Mouse (Mus musculus) adrenal gland, postnatal 4 days (tissue): ENCODE measurements around the gene Bmf. TPM values are rescaled to one million over a fixed set of nuclear protein-coding genes. Genes with fewer than 3 reads are reported as not detected.

ENCODE experiments used
- DNase-seq, 2 experiments: peaks; one replicate each; pipeline ENCODE4 v3.0.0; 2021 to 2022; ENCODE audit warnings: low spot score in 2 of 2, mixed read lengths in 2 of 2
- total RNA-seq, 2 experiments: library from RNA; stranded (reverse); gene quantifications; 2 replicates each; pipeline ENCODE4 v1.2.3; 2021

Bmf gene
- total RNA-seq, 2 experiments from 2014 or later = 30.9 to 35.7 TPM

DNA sequence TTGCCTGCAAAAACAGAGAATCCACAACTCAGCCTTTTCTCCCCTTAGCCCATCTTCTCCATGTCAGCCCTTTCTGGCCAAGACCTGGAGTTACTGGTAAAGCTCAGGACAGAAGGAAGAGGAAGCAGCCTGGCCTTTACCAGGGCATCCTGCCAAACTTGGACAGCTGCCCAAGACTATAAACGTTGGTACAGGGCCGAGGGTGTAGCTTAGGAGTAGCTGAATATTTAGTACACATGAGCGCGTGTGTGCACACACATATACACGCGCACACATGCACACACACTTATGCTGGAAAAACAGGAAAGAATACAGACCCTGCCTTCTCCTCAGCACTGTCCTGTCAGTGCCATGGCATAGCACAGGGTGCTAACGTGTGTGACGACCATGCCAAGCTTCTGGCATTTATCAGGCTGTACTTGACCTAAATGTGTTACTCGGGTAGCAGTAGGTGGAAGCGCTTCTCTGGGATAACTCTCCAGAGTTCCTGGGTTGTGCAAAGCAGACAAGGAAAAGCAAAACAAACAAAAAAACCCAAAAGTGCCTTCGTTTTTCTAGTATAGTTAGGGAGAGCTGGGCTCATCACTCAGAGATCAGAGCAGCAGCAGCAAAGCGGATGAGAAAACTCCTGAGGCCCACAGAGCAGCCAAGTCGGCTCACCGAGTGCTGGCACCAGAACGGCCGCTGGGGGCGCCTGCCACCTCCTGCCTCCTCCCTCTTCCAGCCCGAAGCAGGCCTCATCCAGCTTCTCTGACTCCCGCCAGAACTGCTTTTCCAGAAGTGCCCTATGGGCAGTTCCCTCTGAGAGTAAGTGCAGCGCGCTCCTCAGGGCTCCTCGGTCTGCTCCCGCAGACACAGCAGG, 4.0 kb downstream of the Bmf start:
- peak; percentile 78 to 81 for DNase-seq

DNA sequence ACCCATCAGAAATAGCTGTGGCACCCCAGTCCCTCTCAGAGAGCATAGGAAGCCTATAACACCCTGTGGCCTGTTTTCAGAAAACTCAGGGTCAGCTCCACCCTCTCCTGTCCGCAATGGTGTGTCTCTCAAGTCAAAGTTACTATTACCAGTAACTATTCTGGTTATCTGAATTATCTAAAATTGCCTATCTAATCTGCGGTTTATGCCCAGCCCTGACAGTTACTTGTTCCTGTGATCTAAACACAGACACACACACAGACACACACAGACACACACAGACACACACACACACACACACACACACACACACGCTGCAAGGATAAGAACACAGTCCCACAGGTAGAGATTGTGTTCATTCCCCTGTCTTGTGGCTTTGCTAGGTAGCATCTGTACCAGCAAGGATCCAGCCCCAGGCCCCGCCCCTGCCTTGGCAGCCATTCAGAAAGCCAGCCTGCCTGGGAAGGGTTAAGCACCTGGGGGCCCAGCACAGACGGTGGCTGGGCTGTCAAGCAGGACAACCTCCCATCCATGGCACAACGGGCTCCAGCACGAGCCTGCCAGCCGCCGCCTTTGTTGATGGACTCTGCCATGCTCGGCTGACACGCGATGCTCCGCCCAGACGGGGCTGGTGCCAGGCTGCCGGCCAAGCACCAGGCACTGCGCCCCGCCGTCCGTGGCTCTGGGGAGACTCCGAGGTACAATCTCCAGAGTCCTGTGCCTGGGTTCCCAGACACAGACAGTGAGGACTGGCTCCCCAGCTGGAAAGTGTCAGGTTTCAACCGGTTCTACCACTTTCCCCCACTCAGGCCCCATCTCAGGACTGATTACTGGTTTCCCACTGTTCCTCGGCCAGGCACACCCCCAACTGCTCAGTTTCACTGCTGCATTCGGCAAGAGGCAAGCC, 5.3 kb downstream of the Bmf start:
- peak; percentile 46 to 61 for DNase-seq

DNA sequence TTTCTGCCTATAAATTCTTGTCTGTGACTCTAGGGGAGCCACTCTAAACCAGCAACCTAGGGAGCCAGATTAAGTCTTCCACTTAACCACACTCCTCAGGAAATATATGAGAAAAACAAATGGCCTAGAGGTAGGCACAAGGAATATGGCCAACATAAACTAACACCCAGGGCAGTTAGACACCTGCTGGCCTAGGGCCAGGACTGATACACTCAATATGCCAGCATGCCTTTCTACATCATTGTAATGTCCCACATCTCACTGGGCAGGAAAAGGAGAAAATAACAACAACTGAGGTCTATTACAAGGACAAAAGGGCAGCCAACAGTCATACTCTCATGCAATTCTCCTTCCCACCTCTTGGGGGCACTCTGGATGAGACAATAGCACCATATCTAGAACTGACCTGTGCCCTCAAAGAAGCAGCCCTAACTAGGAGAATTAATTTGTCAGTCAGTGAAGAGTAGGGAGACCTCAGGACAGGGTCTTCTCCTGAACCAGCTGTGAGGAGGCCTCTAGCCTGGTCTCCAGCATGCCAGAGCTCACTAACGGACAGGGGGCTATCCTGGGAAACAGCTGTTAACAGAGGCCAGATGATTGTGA, 6.4 kb downstream of the Bmf start:
- no peak for DNase-seq

DNA sequence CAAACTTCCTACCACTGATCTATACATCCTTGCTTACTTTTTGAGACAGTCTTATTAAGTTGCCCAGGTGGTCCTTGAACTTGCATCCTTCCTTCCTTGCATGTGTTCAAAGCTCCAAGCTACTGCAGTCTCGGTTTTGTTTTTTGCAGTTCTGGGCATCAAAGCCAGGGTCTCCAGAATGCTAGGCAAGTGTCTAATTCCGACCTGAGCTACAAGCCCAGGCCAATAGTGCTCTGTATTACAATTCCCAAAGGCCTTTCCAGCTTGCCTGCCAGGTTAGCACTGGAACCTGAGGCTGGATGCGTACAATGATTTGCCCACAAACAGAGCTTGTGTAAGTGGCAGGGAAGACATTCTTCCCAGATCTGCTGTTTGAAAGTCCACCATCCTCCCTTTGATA, 7.8 kb downstream of the Bmf start:
- no peak for DNase-seq

DNA sequence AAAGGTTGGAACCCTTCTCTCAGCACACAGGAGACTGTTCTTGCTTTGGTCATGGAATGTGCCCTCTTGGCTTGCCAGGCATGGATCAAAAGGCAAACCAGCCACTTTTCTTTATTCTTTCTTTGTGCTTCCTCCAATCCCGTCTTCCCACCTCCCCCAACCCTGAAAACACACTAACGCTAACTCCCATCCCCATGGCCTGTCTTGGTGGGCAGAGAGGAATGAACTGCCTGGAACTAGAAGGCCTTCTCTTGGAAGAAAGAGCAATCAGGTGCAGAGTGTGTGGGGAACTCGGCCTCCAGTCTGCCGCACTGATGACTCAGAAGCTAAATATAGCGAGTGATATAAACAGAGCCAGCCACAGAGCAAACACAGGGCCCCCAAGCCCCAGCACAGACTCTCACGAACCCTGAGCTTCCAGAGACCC, 8.8 kb downstream of the Bmf start:
- no peak for DNase-seq

DNA sequence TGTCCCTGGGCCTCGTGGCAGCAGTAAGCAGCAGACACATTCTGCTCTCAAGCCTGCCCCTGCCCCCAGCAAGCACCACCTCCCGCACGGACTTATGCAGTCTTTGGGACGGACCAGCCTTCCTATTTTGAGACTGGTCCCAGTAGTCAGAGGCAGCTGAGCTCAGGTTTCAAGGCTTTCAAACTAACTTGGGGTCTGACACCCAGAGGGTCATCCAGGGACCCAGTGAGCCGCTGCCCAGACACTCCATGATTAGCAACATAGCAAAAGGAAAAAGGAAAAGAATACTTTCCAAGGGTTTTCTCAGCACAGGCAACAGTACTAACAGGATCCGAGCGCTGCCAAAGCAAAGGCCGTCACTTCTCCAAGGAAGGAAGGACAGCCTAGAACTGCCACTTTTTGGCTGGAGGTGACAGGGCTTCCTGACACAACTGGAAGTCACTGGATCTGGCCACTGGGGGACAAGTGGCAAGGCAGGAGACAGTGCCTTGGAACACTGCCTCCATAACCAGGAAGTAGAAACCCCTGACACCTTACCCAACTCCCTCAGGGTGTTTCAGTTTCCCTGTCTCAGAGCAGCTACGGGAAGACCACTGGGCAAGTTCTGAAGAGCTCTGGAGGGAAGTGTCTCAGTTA, 9.5 kb downstream of the Bmf start:
- DNase-seq = no peak

DNA sequence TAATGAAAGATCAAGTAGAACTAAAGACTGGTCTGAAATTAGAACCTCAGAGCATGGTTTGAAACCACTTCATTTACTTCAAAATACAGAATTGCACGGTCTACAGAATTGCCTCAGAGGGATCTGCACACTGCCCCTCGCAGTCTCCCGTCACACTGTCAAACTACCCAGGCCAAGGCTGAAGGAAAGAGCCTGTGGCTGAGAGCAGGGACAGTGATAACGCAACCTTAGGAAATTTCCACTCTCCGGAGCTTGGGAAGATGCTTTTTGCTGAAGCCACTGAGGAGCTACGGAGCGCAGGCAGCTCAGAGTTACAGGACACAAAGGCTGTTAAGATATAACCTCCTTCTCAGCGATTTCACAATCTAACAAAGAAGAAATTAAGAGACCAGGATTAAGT, 10.4 kb downstream of the Bmf start:
- no peak for DNase-seq

DNA sequence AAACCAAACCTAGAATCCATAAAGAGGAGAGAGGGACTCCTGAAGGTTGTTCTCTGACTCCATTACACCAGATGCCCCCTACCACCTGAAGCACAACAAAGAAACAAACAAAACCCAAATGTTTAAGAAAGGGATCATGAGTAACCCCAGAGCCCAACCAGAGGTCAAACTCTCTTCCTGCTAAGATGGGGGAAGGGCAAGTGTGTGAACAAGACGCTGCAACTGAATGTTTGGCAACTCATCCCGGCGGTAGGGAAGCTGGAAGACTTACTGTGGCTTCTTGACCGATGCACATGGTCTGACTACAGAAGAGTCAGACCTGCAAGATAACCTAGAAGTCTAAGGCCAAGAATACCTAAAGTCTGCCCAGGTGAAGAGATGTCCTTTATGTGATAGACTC, 12.3 kb downstream of the Bmf start:
- DNase-seq = no peak

DNA sequence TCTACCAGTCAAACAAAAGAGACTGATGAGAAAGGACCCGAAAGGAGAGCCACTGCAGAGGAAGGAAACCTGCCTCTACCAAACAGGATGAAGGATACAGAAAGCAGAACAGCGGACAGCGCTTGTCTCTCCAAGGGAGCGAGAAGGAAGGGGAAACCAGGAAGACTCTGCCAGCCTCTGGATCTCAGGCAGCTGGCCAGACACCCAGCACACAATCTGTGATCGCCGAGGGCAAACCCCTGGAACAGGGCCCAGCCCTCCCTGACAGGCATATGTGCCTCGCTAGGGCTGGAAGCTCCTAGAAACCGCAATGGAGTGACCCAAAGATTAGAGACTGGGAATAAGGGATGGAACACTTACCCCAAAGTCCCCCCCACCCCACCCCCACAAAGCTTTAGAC, 12.9 kb downstream of the Bmf start:
- DNase-seq = no peak

DNA sequence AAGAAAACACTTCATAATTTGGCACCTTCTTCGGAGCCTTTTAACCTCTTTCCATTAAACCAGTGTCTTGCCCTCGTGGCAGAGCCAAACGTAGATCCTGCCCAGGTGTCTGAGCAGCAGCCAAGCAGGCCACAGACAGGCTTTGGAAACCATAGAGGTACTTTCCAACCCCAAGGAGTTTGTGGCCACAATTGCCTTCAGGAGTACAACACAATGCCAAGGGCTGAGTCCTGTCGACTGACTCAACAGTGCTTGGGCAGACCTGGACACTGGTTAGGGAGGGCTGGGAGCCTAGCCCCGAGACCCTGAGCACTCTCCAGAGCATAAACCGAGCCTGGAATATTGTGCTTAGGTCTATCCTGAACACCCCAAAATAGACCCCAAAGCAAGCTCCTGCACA, 13.4 kb downstream of the Bmf start:
- DNase-seq = no peak

DNA sequence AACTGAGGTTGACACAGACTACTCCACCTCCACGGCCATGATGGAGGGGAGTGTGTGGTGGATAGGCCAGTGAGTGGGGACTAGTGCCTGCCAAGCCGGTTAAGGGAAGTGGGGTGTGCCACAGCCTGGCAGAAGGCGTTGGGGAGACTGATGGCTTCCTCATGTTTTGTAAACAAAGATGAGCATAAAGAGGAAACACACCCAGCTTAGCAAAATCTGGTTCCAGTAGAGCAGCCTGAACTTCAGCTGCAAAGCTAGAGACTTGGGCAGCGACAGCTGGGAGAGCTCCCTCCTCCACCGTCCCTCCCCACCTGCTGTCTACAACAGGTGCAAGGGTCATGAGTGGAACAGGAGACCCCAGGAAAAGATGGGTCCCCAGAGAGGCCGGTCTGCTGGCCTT, 15.5 kb downstream of the Bmf start:
- DNase-seq = no peak

DNA sequence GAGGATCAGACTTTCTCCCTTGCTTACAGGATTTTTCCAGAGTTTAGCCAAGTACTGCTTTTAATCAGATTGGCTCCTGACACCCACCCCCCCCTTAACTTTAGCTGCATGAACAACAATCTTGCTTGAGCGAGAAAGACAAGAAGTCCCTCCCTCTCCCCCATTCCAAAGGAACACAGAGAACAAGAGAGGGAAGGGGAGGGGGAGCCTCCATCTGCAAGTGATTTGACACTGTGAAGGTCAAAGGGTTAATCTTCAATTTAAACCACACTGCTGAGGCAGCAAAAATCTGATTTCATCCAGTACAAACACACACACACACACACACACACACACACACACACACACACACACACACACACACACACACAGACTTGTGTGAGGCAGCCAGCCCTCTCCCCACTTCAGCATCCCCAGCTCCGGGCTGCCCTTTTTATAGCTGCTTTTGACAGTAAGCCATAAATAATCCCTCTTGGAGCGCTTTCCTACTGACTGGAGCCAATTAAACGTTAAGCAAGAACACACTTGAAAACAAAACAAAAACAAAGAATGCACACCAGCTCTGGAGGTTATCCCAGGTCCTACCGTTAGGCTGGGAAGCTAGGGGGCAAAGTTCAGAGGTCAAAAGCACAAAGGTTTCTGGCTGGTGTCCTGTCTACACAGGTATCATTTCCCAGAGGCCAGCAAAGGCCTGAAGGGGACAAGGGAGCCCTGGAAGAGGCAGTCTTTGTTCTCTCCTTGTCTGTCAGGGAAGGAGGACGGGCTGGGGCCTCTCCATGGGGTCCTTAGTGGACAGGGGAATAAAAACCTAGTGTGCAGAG, 16.4 kb downstream of the Bmf start:
- DNase-seq = no peak

DNA sequence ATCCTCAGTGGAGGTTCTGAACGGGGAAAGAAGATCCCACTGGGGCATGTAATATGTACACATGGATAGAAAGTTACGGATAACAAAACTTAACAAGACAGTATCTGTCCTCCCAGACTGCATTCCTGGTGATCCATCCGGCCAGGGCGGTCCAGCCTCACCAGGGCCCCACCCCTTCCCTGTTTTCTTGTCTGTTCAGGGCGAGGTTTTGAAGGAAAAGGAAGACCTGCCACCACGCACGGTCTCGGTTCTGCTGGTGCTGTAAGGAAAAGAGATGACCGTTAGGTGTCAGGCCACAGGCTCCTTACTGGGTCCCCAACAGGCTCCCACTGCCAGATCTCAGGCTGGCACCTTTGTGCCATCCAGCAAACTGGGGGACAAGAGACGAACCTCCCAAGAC, 17.1 kb downstream of the Bmf start:
- DNase-seq = no peak

DNA sequence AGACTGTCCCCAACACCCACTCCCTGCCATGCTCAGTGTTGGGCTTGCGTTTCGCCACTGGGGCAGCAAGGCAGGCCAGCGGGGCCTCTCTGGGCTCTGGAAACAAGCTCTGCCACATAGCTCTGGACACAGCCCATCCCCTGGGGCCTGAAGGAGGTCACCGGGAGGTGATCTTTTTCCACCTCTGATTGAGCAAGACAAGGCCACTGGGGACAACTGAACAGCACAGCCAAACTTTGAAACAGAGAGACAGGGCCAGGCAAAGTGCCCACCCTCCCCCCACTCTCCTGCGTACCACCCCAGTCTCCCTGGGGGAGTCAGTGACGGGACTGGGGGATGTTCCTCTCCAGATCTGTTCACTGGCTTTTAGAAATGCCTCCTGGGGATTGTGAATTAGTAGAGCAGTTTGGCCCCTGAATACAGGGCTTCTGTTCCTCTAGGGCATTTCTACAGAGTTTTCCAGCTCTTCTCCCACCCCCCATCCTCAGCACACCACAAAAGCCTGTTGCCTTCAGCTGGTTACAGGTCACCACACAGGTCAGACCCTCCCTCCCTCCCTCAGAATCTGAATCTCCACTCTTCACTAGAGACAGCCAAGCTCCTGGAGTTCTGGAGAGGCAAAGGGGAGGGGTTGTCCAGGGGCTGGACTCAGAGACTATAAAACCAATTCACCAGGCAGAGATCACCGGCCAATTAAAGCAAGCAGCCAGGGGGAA, 19.9 kb downstream of the Bmf start:
- no peak for DNase-seq

DNA sequence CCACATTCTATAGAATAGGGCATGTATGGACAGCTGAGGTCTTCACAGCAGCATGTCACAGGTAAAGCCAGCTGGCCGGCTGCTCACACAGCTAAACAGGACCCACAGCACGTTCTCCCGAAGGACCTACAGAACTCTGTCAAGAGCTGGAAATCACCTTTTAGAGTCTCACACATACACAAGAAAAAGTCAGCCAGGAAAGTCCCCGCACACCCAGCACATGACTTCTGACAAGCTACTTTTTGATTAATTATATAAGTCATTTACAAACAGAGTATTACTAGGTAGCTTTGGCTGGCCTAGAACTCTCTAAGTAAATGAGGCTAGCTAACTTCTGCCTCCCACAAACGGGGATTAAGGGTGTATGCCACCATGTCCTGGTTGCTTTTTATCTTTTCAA, 22.9 kb downstream of the Bmf start:
- DNase-seq = no peak

DNA sequence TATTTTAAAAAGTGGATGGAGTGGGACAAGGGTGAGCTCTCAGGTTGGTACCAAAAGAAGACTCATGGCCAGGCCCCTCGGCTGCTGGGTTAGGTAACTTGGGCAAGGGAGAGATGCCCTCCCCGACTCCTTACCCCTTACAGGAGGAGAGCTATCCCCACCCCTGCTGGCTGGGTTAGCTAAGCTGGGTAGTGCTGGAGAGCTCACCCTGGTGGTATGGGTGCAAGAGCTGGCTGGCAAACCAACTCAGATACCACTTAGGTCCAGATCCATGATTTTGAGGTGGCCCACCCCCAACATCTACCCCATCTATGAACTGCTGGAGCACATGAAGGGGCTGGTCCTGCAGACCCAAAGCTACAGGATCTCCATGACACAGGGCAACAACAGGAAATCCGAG, 24.7 kb downstream of the Bmf start:
- DNase-seq = no peak

DNA sequence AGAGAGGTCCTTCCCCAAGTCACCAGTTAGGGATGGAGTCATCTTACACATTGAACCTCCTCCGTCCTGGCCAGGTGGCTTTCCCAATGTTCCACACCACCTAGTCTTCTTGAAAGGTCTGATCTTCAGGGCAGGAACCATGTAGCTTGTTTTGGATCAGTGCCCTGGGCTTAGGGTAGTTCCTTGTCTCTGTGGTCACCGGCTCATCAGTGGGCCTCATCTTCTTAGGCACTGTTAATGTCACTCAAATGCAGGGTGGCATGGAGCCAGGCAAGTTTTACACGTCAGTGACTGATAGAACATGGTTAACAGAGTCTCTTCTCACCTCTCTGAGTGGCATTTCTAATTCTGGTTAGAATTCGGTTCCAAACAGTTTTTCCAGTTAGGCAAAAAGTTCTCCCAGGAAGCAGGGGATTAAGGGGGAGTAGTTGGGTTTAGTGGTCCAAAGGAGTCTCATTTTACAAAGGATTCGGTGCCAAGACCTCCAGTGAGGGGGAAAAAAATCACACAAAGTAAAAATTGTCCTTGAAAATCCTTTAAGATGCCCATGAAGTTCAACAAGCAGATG, 26.2 kb downstream of the Bmf start:
- DNase-seq = no peak

DNA sequence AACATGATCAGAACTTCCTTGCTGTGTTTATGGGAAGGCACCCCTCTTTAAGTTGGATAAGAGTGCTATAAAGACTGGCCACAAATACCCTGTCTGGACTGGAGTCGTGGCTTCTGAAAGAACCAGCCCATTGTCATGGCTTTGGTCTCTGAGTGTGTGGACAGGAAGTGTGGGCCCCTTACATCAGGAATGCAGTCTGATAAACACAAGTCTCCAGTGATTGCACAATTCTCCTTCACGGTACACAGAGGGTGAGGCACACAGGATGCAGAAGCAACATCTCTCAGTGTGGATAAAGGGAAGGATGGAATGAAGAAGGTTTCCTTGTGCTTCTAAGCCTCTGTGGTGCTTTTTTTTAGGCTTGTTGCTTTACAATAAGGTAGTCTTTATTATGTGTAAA, 27.2 kb downstream of the Bmf start:
- no peak for DNase-seq
